Mouse (Mus musculus) erythroblast, embryonic 14.5 days (primary cell): ENCODE results near the gene Pold1. TPM values are rescaled to one million over a fixed set of nuclear protein-coding genes. Genes with fewer than 3 reads are reported as not detected.

ENCODE experiments used
- H3K27me3 ChIP-seq: 2 replicates; pipeline ENCODE4 v1.6.1; 2012; ENCODE audit warnings: inconsistent platforms; ENCODE audit not compliant: control insufficient read depth
- H3K36me3 ChIP-seq: 2 replicates; pipeline ENCODE4 v1.6.1; 2012; ENCODE audit warnings: mild to moderate bottlenecking, inconsistent platforms; ENCODE audit not compliant: control insufficient read depth
- H3K4me1 ChIP-seq: 2 replicates; pipeline ENCODE4 v1.6.1; 2012; ENCODE audit warnings: inconsistent platforms; ENCODE audit not compliant: control insufficient read depth
- H3K4me3 ChIP-seq: replicated peaks from 2 replicates; pipeline ENCODE3; 2012; ENCODE audit warnings: moderate library complexity, mild to moderate bottlenecking, inconsistent platforms
- H3K9me3 ChIP-seq: 2 replicates; pipeline ENCODE4 v1.6.1; 2012; ENCODE audit warnings: low read length, inconsistent platforms, mixed read lengths; ENCODE audit not compliant: control insufficient read depth
- GATA1 ChIP-seq: IDR thresholded peaks from 2 replicates; pipeline ENCODE4 v1.6.1; 2012; ENCODE audit warnings: low read length, inconsistent platforms, mixed read lengths
- TAL1 ChIP-seq: IDR thresholded peaks from 3 replicates; pipeline ENCODE4 v1.6.1; 2012; ENCODE audit warnings: low read length, inconsistent platforms, mixed read lengths
- polyA plus RNA-seq: library from polyadenylated mRNA; stranded (reverse); fragments of >175 nt; gene quantifications from 2 replicates; pipeline ENCODE4 v1.2.3, GENCODE M21; 2012

Gene Pold1
- polyA plus RNA-seq, 1 experiment, result 25.1 TPM

DNA sequence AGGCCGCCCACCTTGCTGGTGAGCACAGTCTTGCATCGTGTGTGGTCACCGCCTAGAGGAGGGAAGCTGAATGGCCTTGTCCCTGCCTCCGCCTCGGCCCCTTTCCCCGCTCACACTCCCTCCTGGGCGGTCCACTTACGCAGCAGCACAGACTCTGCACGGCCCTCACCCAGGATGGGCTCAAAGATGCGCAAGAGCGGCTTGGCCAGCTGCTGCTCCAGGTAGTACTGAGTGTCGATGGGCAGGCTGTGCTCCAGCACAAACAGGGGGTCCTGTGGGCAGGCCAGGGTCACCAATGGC lies 15.0 kb downstream of the Pold1 start:
- peaks cover 70% of the 10 kb centered on the region for H3K36me3 ChIP-seq
- peaks cover 3% of the 10 kb centered on the region for H3K27me3 ChIP-seq
- TF ChIP-seq TAL1 (no peak), GATA1 (no peak)
- H3K4me3 ChIP-seq, result no peak overlapping the region
- peaks cover 16% of the 10 kb centered on the region for H3K4me1 ChIP-seq
- H3K9me3 ChIP-seq, result no peaks in the 10 kb centered on the region

- Histone ChIP-seq H3K27me3 (peaks cover 8% of the 10 kb centered on the region), H3K4me3 (no peak overlapping the region), H3K9me3 (no peaks in the 10 kb centered on the region), H3K36me3 (peaks cover 64% of the 10 kb centered on the region), H3K4me1 (peaks cover 22% of the 10 kb centered on the region)
- TF ChIP-seq GATA1 (no peak), TAL1 (no peak)
These were observed 15.5 kb downstream of the Pold1 start for GRCm38 (mm10) chr7:44532918-44533745.

DNA sequence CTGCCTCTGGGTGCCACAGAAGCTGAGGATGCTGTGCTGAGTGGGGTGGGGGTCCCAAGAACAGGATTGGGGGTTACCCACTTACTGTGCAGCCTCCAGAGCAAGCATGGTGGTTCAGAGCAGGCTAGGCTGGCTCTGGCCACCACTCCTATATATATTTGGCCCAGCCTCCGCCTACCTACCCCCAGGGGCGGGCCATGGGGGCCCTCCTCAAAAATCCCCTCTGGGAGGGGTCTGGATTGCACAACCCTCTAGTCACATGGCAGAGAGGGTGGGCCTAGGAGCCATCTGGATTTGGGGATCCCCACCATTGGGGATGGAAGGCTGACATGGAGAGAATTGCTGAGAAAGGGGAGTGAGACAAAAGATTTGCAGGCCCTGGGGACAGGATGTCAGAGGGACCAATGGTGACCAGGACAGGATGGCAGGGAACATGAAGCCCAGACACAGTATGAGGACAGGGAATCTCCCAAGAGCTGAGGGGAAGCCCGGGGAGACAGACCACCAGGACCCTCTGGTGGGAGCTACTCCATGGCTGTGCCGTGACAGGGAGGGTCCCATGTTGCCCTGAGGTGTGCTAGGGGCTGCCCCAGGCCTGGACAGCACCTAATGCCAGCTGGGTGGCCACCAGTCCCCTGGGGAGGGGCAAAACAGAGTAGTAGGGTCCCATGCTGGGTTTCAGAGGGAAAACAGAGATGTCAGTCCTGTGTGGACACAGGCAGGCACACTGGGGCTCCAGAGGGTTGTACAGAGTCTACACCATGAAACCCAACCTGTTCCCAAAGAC lies 16.5 kb downstream of the Pold1 start, which contains the start of gene Spib:
Gene Spib (minus strand): TSS at position 126 of the 787 bp plus-strand sequence.
- H3K9me3 ChIP-seq, result no peaks in the 10 kb centered on the region
- H3K4me1 ChIP-seq, result peaks cover 31% of the 10 kb centered on the region
- TF ChIP-seq GATA1, result no peak
- no peak for TF ChIP-seq TAL1
- peaks cover 54% of the 10 kb centered on the region for H3K36me3 ChIP-seq
- H3K4me3 ChIP-seq, result no peak within 1 kb of the TSS
- peaks cover 15% of the 10 kb centered on the region for H3K27me3 ChIP-seq

DNA sequence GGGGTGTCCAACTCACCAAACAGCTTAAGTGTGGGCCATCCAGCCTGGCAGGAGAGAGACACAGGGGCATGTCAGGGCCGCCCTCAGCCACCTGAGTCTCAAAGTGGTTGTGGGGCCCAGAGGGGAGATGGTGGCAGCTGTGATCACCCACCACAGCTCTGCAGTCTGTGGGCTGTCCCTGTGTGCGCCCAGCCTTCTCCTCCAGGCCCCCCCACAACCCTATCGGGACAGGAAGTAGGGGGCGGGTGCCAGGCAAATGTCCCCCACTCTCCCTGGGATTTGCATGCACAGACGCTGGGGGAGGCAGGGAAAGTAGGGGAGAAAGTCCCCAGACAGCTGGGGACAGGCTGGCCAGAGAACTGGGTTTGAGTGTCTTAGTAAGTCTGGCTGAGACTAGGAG lies 17.4 kb downstream of the Pold1 start:
- TF ChIP-seq TAL1 (no peak), GATA1 (no peak)
- no peaks in the 10 kb centered on the region for H3K9me3 ChIP-seq
- H3K36me3 ChIP-seq, result peaks cover 45% of the 10 kb centered on the region
- H3K4me3 ChIP-seq, result no peak overlapping the region
- peaks cover 21% of the 10 kb centered on the region for H3K27me3 ChIP-seq
- H3K4me1 ChIP-seq, result peaks cover 33% of the 10 kb centered on the region

GRCm38 (mm10) chr7:44530507-44530906 lies 18.1 kb downstream of the Pold1 start:
- Histone ChIP-seq H3K4me3 (no peak overlapping the region), H3K9me3 (no peaks in the 10 kb centered on the region), H3K36me3 (peaks cover 38% of the 10 kb centered on the region), H3K27me3 (peaks cover 28% of the 10 kb centered on the region), H3K4me1 (peaks cover 33% of the 10 kb centered on the region)
- TF ChIP-seq TAL1 (no peak), GATA1 (no peak)

DNA sequence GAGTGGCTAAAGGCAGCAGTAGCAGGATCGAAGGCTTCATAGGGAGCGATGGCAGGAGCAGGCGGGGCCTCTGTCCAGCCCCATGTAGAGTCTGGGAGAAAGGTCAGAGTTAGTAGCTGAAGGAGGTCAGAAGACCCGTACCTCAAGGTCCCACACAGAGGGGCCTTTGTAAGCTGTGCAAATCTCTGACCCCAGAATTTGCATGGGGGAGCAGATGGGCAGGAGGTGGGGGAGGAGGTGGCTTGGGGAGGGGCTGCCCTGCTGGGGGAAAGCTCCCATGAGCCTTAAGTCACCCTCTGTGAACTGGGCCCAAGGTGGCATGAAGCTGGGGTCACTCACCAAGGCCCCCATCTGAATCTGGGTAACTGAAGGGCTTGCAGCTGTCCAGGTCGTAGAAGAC lies 19.1 kb downstream of the Pold1 start:
- no peak for TF ChIP-seq TAL1
- no peak overlapping the region for H3K4me3 ChIP-seq
- no peaks in the 10 kb centered on the region for H3K9me3 ChIP-seq
- H3K27me3 ChIP-seq, result peaks cover 38% of the 10 kb centered on the region
- peaks cover 28% of the 10 kb centered on the region for H3K36me3 ChIP-seq
- H3K4me1 ChIP-seq, result peaks cover 33% of the 10 kb centered on the region

DNA sequence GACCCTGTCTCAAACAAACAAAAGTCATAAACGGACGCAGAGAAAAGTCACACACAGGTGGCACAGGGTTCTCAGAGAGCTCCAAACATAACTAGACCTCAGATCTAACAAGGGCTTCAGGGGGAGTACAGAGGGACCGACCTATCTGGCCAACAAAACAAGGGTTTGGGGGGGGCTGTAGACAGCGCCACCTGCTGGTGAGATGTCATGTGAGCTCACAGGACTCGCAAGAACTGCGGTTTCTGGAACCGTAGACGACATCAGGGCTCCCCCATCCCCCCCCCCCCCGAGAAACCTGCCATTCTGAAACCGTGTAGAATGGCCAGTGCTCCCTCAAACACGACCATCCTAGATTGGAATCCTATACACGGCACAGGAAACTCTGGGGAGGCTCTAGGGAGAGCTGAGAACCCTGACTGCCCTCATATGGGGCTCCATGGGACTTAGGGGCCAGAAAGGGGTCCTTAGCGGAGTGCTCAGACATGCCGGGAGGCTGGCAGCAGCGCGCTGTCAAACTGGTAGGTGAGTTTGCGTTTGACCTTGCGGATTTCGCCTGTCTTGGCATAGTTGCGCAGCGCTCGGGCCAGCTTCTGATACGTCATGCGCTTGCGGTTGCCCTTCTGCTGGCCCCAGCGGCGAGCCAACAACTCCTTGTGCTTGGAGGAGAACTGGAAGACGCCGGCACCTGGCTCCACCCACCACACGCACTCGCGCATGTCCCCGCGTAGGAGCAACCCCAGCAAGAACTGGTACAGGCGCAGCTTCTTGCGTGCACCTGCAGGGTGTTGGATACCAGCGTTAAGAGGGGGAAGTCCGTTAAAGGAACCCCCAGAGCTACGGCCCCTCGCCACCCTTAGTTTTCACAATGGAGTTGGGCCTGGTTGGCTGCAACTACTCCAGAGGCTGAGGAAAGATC lies 20.9 kb downstream of the Pold1 start:
- H3K4me1 ChIP-seq, result peaks cover 23% of the 10 kb centered on the region
- peaks cover 56% of the 10 kb centered on the region for H3K27me3 ChIP-seq
- peak overlapping the region; percentile 63 for H3K4me3 ChIP-seq
- no peaks in the 10 kb centered on the region for H3K9me3 ChIP-seq
- H3K36me3 ChIP-seq, result peaks cover 10% of the 10 kb centered on the region
- no peak for TF ChIP-seq GATA1
- no peak for TF ChIP-seq TAL1

DNA sequence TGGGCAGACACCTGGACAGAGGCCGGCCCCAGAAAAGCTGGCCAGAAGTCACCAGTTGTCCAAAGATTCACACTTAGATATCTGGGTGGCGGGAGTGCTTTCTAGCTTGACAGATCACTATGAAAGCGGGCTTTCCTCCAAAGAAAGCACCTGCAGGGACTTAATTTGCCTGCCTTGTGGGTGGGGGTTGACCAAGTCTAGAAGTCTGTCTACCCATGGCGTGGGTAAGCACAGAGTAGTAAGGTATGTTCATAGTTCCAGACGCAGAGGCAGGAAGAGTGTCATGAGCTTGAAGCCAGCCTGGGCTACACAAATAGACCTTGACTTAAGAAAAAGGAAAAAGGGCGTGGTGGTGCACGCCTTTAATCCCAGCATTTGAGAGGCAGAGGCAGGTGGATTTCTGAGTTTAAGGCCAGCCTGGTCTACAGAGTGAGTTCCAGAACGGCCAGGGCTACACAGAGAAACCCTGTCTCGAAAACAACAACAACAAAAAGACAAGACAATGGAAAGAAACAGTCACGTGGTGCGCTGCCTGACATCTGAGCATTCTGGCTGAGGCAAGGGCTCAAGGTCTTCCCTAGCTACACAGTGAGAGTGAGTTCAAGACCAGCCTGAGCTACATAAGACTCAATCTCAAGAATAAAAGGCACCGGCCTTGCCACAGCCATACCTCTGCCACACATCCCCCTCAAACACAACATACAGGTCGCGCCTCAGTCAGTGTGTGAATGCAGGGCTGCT lies 22.1 kb downstream of the Pold1 start:
- TF ChIP-seq TAL1 (no peak), GATA1 (no peak)
- no peaks in the 10 kb centered on the region; the same call in 1 of the 2 replicates for H3K36me3 ChIP-seq
- H3K27me3 ChIP-seq, result peaks cover 66% of the 10 kb centered on the region
- H3K4me1 ChIP-seq, result peaks cover 19% of the 10 kb centered on the region
- H3K9me3 ChIP-seq, result no peaks in the 10 kb centered on the region
- H3K4me3 ChIP-seq, result no peak overlapping the region
